Mouse (Mus musculus): ENCODE measurements around the gene Lrig2. TPM values are rescaled to one million over a fixed set of nuclear protein-coding genes. Genes with fewer than 3 reads are reported as not detected.
A peak's percentile ranks its signal among the peaks of the same experiment; 100 is the strongest.

Gene Lrig2
- total and polyA plus RNA-seq, 3 experiments, result 6.0 to 17.0 (median 10.1) TPM

- DNase-seq, result no peak
These were observed 818 bp downstream of the Lrig2 start for GRCm38 (mm10) chr3:104510771-104511429.

DNA sequence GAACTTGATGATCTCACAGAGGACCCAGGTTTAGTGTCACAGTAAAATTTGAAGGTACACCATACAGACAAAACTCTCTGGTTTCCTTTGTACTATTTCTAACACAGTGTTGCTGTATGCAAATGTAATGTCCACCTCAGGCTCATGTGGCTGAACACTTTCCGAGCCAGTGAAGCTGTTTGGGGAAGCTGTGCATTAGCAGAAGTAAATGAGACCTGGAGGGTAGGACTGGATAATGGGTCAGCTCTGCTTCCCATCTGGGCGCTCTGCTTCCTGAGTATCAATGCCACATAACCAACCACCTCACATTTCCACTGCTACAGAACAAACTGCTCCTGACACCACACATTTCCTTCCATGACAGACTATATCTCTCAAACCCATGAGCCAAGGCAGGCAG, 10.1 kb downstream of the Lrig2 start:
- DNase-seq, result no peak

DNA sequence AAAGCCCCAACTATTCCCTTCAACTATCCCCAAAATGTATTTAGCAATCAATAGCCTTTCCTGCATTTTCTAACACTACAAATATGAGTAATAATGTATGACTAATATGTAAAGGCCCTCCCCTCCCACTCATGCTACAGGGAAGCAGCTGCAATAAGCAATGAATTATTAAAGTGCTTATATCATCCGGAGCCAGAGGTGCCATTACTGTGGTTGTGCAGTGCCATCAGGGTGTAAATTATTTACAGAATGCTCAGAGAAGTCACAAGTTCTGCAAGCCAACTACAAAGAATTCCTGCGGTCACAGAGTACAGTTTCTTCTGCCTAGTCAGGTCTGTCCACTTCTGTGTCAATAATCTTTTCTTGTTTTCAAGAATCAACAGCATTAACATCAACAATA, 10.8 kb downstream of the Lrig2 start:
- no peak for DNase-seq

GRCm38 (mm10) chr3:104496176-104496575, 15.5 kb downstream of the Lrig2 start:
- no peak for DNase-seq

DNA sequence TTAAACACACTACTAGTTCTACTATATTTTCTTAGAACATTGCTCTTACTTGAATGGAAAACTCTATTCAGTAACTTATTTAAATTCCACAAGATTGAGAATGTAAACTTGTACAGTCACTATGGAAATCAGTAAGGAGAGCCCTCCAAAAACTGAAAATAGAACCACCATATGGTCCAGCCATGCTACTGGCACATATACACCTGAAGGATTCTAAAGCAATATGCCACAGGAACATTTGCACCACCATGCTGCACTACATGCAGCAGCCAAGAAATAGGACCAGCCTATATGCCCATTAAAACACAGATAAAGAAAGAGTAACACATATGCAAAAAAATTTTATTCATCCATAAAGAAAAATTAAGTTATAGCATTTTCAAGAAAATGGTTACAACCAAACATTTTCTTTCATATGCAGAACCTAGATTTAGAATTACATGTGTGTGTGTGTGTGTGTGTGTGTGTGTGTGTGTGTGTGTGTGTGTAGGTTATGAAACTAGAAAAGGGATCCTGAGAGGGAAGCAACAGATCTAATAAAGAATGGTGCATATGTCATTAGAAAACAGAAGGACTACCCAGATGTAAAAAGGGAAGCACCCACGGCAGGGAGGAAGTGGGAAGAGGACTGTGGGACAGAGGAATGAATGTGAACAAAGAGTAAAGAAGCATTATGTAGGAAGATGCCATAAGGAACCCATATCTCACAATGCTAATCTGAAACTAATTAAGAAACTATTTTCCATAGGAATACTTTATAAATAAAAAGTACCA, 30.6 kb downstream of the Lrig2 start:
- DNase-seq, result no peak

DNA sequence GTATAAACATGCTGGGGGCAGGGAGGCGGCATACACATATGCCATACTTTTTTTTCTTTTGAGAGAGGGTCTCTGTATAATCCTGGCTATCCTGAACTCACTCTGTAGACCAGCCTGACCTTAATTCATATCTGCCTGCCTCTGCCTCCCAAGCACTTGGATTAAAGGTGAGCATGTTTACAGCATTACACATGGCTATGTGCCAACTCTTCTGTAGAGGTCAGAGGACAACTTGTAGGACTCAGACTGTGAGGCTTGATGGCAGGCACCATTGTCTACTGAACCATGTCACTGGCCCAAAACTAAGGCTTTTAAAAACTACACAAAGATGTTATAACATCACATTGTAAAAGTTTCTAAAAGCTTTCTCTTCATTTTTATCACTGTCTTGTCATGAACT, 33.7 kb downstream of the Lrig2 start:
- no peak for DNase-seq

GRCm38 (mm10) chr3:104469421-104469820, 42.3 kb downstream of the Lrig2 start:
- no peak for DNase-seq

GRCm38 (mm10) chr3:104461226-104461625, 50.5 kb downstream of the Lrig2 start:
- DNase-seq, result no peak

DNA sequence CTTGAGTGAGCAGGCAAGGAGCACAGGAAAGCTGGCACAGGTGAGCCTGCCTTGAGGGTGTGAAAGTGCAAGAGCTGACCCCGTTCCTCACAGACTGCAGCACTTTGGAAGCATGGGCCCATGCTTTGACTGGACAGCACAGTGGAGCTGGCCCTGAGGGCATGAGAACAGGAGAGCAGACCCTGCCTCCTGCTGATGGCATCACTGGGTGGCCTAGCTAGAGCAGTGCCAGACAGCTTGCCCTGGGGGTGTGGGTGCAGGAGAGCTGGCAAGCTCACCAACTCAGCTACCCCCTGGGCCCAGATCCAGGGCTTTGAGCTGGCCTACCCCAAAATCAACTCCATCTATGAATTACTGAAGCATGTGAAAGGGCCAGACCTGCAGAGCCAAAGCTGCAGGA, 53.1 kb downstream of the Lrig2 start:
- no peak for DNase-seq

DNA sequence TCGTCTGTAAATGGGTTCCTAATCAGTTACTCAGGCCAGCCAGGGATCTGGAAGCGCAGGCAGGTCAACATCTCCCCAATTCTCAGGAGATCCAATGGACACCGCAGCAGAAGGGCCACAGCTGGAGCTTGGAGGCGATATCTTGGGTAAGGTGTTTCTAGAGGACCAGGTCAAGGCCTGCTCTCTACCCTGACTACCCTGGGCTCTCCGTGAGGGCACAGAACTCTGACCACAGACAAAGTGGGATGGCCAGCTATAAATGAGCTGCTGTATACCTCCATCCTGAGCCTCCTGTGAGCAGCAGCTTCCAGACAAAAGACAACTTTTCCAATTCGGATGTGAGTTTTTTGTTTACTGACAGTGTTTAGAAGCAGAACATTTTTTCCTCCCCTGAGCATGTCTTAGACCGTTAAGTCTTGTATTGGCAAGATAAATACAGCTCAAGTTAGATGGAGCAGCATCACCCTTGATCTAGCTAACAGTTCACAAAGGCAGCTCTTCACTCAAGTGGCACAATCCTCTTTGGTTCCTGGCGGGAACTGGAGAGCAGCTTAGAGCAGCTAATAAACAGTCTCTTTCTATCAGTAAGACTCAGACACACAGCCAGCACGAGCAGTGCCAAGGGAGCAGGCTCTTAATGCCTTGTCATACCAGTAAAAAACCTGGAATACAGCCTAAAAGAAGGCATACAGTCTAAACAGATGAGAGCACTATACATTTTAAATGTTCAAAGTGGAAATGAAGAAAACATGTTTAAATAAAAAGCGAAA, 56.0 kb downstream of the Lrig2 start:
- no peak for DNase-seq

DNA sequence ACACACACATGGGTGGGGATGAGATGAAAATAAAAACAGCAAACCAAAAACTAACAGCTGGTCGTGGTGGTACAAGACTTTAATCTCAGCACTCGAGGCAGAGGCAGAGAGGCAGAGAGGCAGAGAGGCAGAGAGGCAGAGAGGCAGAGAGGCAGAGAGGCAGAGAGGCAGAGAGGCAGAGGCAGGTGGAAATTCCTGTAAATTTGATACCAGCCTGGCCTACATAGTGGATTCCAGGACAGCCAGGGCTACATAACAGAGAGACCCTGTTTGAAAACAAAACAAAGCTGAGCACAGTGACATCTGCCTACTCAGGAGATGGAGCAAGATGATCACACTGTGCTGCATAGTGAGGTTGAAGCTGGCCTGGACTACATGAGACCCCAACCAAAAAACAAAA, 64.5 kb downstream of the Lrig2 start:
- no peak for DNase-seq

- no peak for DNase-seq
These were observed 65.0 kb downstream of the Lrig2 start for GRCm38 (mm10) chr3:104446689-104447088.

DNA sequence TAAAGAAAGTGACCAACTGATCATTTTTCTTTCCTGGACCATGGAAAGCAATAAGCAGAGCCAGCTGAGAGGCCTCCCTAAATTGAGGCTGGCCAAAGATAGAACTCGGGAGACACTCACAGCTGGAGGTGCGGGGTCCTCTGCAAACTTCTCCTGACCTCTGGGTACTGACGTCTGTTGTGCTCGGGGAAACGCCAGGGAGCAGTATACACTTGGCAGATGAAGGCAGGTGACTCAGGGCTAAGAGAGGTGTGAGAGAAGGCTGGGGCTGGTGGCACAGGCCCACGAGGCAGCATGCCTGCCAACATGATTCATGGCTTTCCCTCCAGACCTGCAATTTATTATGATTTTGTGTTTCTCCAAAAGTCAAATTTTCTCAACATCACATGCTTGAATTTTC, 66.1 kb downstream of the Lrig2 start:
- DNase-seq, result peak; percentile 49

GRCm38 (mm10) chr3:104444946-104445460, 66.7 kb downstream of the Lrig2 start:
- no peak for DNase-seq

DNA sequence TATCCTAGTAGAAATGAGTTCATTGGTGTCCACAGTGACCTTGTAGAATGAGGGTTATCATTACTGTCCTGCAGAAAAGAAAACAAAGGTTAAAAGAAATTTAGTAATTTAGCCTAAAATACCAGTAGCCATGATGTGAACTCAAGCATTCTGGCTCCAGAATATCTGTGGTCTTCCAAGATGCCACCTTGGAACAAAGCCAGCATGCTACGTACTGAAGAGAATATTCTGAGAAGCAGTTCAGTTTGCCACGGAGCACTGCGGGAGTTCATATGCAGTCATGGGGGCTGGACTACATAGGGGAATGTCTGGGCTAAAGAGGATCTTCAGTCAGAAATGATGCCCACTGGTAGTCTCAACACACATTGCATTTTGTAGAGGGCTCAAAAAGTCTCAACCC, 67.6 kb downstream of the Lrig2 start:
- DNase-seq, result no peak

DNA sequence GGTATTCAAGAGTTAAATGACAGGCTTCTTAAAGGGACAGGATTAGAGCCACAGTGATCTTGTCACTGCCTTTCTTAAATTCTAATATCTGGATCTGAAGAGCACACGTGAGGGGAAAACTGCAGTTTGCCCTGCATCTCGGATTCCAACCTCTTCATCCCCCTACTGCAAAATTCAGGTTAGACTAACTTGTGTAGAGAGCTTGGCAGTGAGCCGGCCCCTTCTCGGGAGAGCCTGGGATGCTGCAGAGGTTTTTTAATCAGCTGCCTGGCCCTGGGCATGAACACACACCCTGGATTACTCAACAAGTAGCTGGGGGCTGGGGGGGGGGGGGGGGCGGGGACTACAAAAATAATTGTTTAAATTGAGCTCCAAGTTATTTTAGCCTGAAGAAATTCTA, 69.4 kb downstream of the Lrig2 start:
- no peak for DNase-seq

- DNase-seq, result peak; percentile 96
These were observed 69.8 kb downstream of the Lrig2 start for GRCm38 (mm10) chr3:104441870-104442283.

DNA sequence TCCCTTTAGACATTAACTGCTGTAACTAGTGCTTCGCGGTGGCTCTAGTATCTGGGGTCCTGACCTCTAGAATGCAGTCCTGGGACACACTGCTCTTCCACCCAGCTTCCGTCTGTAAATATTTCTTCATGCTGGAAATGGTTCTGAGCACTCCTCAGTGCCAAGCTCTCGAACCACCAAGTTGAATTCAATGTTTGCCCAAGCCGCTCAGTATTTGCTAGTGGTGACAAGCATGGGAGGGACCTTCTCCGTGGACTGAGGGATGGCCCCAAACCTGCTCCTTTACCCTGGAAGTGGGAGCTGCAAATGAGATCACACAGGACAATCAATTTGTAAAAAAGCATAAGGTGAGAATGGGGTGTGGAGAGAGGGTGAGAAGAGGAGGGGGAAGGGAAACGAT, 70.3 kb downstream of the Lrig2 start:
- DNase-seq, result no peak

- no peak for DNase-seq
These were observed 72.9 kb downstream of the Lrig2 start for GRCm38 (mm10) chr3:104438777-104439176.

GRCm38 (mm10) chr3:104437576-104437975, 74.1 kb downstream of the Lrig2 start:
- DNase-seq, result no peak

DNA sequence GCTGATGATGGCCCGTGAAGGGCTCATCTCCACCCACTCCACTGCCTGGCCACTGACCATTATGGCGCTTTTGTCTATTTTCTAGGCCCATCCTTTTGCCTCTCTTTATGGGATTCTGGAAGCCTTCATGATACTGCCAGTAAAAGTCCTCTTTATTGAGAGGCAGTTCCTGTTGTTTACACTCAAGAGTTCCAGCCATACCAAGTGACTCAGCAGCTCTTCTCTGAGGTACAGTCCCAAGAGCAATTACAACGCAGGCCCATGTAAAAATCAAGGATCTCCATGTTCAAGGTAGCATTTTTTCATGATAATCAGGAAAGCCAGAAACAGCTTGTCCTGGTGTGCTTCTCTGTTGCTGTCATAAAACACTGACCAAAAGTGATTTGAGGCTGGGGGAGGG, 75.8 kb downstream of the Lrig2 start:
- DNase-seq, result no peak

GRCm38 (mm10) chr3:104434246-104434696, 77.4 kb downstream of the Lrig2 start:
- peak; percentile 30 for DNase-seq

DNA sequence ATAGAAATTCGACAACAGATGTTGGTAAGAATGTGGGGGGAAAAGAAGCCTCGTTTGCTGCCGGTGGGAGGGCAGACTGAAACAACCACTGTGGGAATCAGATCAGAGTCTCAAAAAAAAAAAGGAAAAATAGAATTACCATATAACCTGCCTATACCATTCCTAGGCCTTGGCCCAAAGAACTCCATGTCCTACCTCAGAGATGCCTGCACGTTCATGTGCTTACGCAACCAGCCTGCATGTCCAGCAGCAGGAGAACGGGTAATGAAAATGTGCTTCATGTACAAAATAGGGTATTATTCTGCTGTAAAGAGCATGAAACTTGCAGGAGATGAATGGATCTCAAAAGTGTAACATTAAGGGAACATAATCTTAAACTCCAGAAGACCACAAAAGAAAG, 79.1 kb downstream of the Lrig2 start:
- DNase-seq, result no peak
